Mouse (Mus musculus) midbrain, embryonic 10.5 days (tissue): ENCODE results near the gene Rer1. TPM values are rescaled to one million over a fixed set of nuclear protein-coding genes. Genes with fewer than 3 reads are reported as not detected.

ENCODE experiments used
- DNase-seq: peaks from one replicate; pipeline ENCODE4 v3.0.0-alpha.2; 2017; ENCODE audit warnings: low spot score
- H3K27ac ChIP-seq: fragments of 300-500 bp; sonication (generic); replicated peaks from 2 replicates; pipeline ENCODE4 v1.5.1; 2016; ENCODE audit warnings: mild to moderate bottlenecking
- H3K27me3 ChIP-seq: fragments of 300-500 bp; sonication (generic); 2 replicates; pipeline ENCODE4 v1.6.1; 2016; ENCODE audit warnings: low read depth, mild to moderate bottlenecking; ENCODE audit not compliant: poor library complexity, severe bottlenecking
- H3K36me3 ChIP-seq: fragments of 300-500 bp; sonication (generic); 2 replicates; pipeline ENCODE4 v1.6.1; 2016; ENCODE audit warnings: mild to moderate bottlenecking, moderate library complexity
- H3K4me1 ChIP-seq: fragments of 300-500 bp; sonication (generic); 2 replicates; pipeline ENCODE4 v1.6.1; 2016
- H3K4me3 ChIP-seq: fragments of 300-500 bp; sonication (generic); 2 replicates; pipeline ENCODE4 v1.5.1; 2016; ENCODE audit warnings: mild to moderate bottlenecking, moderate library complexity
- H3K9me3 ChIP-seq: fragments of 300-500 bp; sonication (generic); replicated peaks from 2 replicates; pipeline ENCODE4 v1.6.1; 2016; ENCODE audit warnings: mild to moderate bottlenecking
- WGBS: fragments of 180-500 bp; shearing (Covaris S2); methylation state at CpG from one replicate; pipeline ENCODE4 v1.1.7; 2016; 5-methylcytosine and 5-hydroxymethylcytosine counted together
- polyA plus RNA-seq: library from polyadenylated mRNA; unstranded; fragments of >200 nt; fragmentation: Nextera tagmentation; extraction: Ambion mirVana; gene quantifications from 2 replicates; pipeline ENCODE4 v1.2.1, GENCODE M21; 2016

Gene Rer1
- polyA plus RNA-seq, 1 experiment from 2014 or later, result 147 TPM

DNA sequence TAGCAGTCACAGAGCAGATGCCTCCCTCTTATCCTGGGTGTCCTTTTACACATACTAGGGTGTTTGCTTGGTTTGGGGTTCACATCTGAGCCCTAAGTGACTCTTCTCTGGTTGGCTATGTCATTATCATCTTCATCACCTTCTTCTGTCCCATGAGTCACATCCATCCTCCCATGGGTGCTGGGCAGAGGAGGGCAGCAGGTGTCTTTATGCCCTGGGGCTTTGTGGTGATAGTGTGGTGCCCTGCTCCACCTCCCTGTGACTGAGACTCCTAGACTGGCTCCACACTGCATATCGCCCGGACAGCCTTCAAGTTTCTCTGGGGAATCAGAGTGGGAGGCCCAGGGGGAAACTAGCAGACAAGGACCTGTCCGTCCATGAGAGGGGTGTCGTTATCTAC, 12.4 kb upstream of the Rer1 start:
- Histone ChIP-seq H3K27me3 (no peaks in the 10 kb centered on the region), H3K4me1 (peaks cover 38% of the 10 kb centered on the region), H3K9me3 (no peaks in the 10 kb centered on the region), H3K4me3 (no peak overlapping the region), H3K36me3 (no peaks in the 10 kb centered on the region), H3K27ac (no peak overlapping the region)
- no peak for DNase-seq
- WGBS, result 88% methylated on average over 4 of the region's 4 CpGs

DNA sequence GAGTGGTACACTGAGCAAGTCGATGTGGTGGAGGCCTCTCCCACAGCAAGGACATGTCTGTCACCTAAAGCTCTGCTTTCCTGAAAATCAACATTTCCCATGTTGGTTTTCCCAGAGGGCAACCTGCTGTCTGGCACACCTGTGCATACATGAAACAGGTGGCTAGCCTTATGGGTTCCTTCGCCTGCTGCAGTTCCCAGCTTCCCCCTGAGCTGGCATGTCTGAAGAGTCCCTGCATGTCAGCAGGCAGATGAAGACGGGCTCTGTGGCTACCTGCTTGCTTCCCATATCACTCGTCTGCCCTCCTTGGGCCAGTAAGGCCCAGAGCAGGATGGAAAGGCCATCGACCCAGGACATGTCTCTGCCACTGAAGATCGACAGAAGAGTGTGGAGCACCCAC, 11.3 kb upstream of the Rer1 start:
- Histone ChIP-seq H3K27me3 (no peaks in the 10 kb centered on the region), H3K4me1 (peaks cover 38% of the 10 kb centered on the region), H3K9me3 (no peaks in the 10 kb centered on the region), H3K36me3 (peaks cover 5% of the 10 kb centered on the region), H3K4me3 (no peak overlapping the region), H3K27ac (peak overlapping the region; percentile 2; the same call in 1 of the 2 replicates)
- 82% methylated on average over 6 of the region's 6 CpGs for WGBS
- DNase-seq, result no peak

DNA sequence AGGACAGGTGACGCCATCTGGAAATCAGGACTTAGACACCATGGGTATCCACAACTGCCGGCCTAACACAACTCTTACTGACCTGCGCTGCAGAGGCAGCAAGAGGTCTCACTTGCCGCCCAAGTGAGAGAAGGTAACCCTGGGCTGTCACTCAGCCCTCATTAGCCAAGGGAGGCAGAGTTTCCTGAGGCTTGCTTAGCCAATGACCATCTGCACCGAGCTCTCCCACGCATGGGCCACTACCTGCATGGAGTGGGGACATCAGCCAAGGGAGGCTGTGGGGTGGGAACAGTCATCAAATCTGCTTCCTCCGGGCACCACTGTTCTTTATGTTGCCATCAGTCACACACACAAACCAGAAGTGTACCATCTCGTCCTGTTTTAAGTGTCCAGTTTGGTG, 9.8 kb upstream of the Rer1 start:
- peak overlapping the region; percentile 56 for H3K27ac ChIP-seq
- no peaks in the 10 kb centered on the region for H3K9me3 ChIP-seq
- DNase-seq, result no peak

DNA sequence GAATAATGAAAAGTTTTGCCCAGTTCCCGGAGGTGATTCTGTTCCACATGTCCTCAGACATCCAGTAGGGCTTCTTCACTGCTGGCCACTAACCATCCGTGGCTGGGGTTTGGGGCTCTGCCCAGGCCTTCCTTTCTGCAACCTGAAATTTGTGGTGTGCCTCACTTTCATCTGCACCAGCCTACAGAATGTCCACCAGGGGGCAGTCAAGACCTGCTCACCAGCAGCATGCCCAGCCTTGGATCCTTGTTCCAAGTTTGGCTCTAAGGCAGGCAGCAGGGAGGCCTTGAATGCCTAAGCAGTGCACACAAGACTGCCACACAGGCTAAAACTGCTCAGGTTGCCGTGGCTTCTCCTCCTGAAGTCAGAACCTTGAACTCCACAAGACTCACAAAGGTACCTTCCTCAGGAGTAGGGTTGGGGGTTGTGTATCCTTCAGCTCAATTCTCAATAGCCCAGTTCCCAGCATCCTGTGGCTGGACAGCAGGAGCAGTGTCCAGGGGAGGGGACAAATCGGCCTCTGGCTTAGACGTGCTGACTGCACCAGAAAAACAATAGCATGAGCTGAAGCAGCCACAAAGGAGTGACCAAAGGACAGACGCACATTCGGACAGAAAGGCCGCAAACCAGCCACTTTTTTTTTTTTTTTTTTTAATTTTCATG, 9.2 kb upstream of the Rer1 start:
- Histone ChIP-seq H3K27ac (peak overlapping the region; percentile 56), H3K36me3 (peaks cover 12% of the 10 kb centered on the region), H3K9me3 (no peaks in the 10 kb centered on the region), H3K27me3 (no peaks in the 10 kb centered on the region), H3K4me1 (peaks cover 28% of the 10 kb centered on the region), H3K4me3 (no peak overlapping the region)
- DNase-seq, result peak; percentile 89
- 40% methylated on average over 8 of the region's 8 CpGs for WGBS

More for the DNA sequence above, 9.8 kb upstream of the Rer1 start:
- Histone ChIP-seq H3K4me3 (no peak overlapping the region), H3K27me3 (no peaks in the 10 kb centered on the region), H3K4me1 (peaks cover 34% of the 10 kb centered on the region), H3K36me3 (peaks cover 9% of the 10 kb centered on the region)
- 85% methylated on average over 8 of the region's 8 CpGs for WGBS

DNA sequence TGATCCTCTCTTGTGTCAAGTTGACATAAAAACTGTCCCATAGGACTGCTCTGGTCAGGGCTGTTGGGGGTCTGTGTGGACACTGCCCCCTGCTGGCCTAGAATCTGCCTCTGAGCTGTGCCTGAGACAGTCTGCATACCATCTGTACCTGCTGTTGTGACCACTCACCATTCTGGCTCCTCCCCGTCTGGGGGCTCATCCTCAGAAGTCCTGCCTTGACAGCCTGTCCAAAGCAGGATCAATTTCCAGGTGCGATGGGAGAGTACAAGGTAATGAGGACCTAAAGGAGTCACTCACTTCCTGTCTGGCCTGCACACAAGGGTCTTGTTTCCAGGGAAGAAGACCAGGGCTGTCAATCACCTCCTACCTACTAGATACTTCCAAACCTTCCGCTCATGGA, 8.4 kb upstream of the Rer1 start:
- Histone ChIP-seq H3K9me3 (no peaks in the 10 kb centered on the region), H3K27me3 (no peaks in the 10 kb centered on the region), H3K36me3 (peaks cover 12% of the 10 kb centered on the region), H3K4me1 (peaks cover 23% of the 10 kb centered on the region), H3K27ac (0 out of 2 replicates have a peak overlapping the region, but pooled peaks have one; percentile 17), H3K4me3 (no peak overlapping the region)
- DNase-seq, result peak; percentile 71
- WGBS, result 79% methylated on average over 3 of the region's 3 CpGs

DNA sequence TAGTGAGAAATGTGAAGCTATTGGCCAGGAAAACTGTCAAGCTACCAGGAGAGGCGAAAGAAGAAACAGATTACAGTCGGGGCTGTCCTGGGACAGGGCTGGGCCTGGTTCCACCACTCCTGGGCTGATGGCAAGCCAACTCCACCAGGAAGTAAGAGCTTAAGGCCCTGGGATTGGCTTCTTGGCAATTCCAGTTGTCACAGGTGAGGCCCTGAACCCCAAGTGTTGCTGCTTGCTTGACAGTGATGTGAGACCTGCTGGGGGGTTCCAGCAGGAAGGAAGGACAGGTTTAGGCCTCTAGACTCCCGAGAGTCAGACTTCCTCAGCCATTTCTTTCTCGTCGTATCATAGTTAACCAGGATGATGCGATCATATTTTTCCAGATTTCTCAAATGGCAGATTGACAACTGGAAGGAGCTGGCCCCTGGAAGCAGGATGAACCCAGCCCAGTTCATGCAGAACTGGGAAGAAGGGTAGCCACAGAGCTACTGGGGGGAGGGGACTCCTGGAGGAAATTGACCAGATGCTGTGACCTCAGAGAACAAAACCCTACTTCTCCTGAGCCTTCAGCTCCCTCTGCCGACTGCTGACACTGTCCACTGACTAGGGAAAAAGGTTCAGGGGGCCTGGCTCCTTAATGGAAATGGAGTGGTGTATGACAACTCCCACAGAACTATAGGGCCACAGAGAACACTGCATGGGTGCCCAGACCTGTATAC, 7.4 kb upstream of the Rer1 start:
- WGBS, result 83% methylated on average over 7 of the region's 7 CpGs
- Histone ChIP-seq H3K36me3 (peaks cover 20% of the 10 kb centered on the region), H3K4me1 (peaks cover 18% of the 10 kb centered on the region), H3K9me3 (no peaks in the 10 kb centered on the region), H3K27ac (no peak overlapping the region), H3K27me3 (no peaks in the 10 kb centered on the region), H3K4me3 (no peak overlapping the region)
- DNase-seq, result no peak

DNA sequence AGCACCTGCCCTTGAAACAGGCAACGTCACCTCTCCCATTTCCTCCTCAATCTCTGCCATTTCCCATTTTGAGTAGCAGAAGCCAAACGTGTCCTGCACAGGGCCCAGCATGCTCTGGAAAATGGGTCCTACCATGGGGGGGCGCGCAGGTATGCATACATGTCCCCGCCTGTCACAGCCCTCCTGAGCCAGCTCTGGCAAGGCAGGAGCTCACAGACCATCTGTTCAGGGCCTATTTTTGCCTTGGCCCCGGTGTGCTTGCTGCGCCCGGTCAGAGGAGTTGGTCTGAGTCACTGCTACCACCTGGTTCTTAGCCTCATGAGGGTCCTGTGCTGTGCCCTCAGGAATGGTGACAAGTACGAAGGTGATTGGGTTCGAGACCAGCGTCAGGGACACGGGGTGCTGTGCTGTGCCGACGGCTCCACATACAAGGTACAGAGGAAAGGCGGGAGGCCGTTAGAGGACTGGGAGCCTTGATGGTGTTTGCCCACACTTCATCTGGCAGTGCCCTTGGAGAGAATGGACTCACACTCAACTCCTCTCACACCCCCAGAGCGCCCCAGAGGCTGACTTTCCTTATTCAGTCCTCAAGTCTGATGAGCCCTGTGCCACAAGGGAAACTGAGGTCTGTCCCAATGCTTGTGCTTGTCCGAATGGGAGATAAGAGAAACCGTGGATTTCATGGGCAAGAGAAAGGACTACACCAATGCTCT, 6.7 kb upstream of the Rer1 start:
- 93% methylated on average over 19 of the region's 19 CpGs for WGBS
- Histone ChIP-seq H3K27ac (no peak overlapping the region), H3K27me3 (no peaks in the 10 kb centered on the region), H3K4me3 (no peak overlapping the region), H3K4me1 (peaks cover 18% of the 10 kb centered on the region), H3K9me3 (no peaks in the 10 kb centered on the region), H3K36me3 (peaks cover 20% of the 10 kb centered on the region)
- no peak for DNase-seq

DNA sequence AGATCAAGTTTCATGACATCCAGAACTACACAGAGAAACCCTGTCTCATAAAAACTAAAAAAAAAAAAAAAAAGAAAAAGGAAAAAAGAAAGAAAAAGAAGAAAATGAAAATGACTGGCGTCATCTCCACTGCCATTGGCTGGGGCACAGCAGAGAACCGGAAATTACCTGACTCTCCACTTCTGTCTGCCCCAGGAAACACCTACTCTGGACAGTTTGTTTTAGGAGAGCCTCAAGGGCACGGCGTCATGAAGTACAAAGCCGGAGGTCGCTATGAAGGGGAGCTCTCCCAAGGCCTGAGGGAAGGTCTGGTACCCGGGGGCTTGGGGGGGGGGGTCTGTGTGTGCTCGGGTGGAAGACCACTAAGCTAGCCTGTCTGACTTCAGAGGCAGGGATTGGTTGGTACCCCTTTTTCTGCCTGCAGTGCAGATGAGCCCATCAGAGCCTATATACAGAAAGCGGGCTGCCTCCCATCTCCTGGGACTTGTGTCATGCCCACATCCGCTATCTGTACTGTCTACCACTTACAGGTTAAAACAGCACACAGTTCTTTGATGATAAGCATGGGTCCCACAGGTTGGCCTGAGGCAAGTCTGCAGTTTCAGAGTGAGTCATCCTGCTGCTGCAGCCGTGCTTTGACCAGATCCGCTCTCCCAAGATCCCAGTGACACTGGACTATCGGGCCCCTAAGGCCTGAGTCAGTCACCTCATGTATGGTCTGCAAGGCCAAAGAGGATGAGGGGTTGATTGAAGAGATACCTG, 4.7 kb upstream of the Rer1 start:
- no peak overlapping the region for H3K27ac ChIP-seq
- H3K36me3 ChIP-seq, result peaks cover 20% of the 10 kb centered on the region
- H3K4me3 ChIP-seq, result no peak overlapping the region
- no peaks in the 10 kb centered on the region for H3K9me3 ChIP-seq
- no peak for DNase-seq
- H3K4me1 ChIP-seq, result peaks cover 24% of the 10 kb centered on the region
- WGBS, result 95% methylated on average over 13 of the region's 13 CpGs
- H3K27me3 ChIP-seq, result no peaks in the 10 kb centered on the region

DNA sequence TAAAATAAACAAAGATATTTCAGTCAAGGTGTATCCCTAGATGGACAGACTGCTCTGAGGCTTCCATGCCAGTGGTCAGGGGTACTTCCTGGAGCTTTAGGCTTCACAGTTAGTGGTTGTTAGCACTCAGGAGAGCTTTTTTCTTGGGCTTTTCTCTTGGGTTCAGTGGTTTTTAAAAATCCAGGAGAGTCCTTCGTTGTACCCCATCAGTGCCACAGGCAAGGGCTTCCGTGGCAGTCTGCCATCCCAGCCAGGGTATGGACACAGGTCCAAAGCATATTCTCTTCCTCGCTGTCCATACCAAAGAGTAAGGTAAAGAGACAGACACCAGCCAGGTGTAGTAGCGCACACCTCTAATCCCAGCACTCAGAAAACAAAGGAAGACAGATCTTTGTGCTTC, 4.0 kb upstream of the Rer1 start:
- no peaks in the 10 kb centered on the region for H3K27me3 ChIP-seq
- H3K36me3 ChIP-seq, result peaks cover 20% of the 10 kb centered on the region
- no peak for DNase-seq
- no peak overlapping the region for H3K27ac ChIP-seq
- 96% methylated on average over 4 of the region's 4 CpGs for WGBS
- H3K9me3 ChIP-seq, result no peaks in the 10 kb centered on the region
- no peak overlapping the region for H3K4me3 ChIP-seq
- peaks cover 24% of the 10 kb centered on the region for H3K4me1 ChIP-seq

DNA sequence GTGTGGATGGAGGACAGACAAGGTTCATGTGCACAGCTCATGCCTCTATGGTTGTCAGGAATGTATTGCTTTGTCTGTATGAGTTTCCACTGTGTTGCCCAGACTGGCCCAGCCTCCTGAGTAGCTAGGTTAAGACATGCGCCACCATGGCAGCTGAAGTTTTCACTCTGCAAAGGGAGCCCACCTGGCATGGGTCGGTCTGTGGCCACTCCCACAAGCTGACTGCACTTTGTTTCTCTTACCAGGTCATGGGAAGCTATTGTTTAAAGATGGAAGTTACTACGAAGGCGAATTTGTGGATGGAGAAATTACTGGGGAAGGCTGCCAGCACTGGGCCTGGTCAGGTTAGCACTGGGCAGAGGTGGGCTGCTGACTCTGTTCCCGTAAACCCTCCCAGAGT, 3.1 kb upstream of the Rer1 start:
- H3K27me3 ChIP-seq, result no peaks in the 10 kb centered on the region
- no peak for DNase-seq
- 94% methylated on average over 5 of the region's 5 CpGs for WGBS
- no peak overlapping the region for H3K4me3 ChIP-seq
- H3K4me1 ChIP-seq, result peaks cover 27% of the 10 kb centered on the region
- H3K9me3 ChIP-seq, result no peaks in the 10 kb centered on the region
- no peak overlapping the region for H3K27ac ChIP-seq
- H3K36me3 ChIP-seq, result peaks cover 24% of the 10 kb centered on the region

DNA sequence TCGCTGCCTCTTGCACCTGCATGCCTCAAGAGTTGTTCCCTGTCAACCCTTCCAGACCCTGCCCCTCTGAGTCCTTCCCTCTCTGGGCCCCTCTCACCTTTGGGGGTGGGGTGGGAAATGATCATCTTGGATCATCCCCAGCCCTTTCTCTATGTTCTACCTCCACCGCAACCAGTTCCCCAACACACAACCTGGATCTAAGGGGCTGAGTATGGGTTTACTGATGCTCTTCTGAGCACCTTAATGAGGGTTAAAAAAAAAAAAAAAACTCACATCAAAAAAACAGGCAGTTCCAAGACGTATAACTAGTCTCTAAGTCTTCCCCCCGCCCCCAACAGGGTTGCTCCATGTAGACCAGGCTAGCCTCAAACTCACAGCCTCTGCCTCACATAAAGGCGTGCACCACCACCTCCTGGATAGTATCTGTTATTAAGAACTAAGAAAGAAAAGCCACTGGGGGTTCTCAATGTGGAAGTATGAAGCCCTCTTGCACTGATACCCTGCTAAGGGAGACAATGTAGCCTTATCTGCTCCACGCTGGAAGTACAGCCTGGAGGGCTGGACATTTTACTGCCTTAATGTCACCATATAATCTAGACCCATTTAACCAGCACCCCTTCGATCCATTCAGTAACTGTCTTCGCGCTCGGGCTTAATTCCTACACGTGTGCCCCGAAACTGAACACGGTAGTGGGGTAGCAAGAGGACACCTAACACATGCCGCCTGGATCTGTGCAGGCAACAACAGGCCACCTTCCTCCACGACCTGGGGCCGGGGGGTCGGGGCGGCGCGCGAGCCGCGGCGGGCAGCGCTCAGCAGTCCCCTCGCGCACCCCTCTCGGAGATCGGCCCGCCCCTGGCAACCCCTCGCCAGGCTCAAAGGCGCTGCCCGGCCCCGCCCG, 725 bp downstream of the Rer1 start:
- Histone ChIP-seq H3K27me3 (no peaks in the 10 kb centered on the region), H3K9me3 (no peaks in the 10 kb centered on the region), H3K27ac (peak overlapping the region; percentile 91), H3K4me1 (peaks cover 34% of the 10 kb centered on the region), H3K36me3 (peaks cover 49% of the 10 kb centered on the region), H3K4me3 (peak overlapping the region; percentile 82)
- no peak for DNase-seq
- WGBS, result 7% methylated on average over 34 of the region's 35 CpGs

DNA sequence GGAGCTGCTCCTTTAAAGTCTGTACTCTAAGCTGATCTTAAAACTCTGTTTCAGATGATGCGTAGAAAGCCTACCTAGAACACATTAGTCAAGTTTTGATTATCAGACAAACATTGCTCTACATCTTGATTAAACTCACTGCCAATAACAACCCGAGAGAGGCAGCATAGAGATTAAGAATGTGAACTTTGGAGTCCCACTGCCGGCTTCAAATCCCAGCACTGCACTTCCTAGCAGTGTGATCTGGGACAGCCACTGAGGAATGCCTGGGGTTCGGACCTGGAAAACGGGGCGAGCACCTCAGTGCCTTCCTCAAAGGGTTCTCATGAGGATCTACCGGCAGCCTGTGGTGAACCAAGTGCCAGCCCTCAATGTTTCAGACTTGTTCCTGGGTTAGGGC, 1.8 kb downstream of the Rer1 start:
- Histone ChIP-seq H3K4me1 (peaks cover 34% of the 10 kb centered on the region), H3K9me3 (no peaks in the 10 kb centered on the region), H3K27me3 (no peaks in the 10 kb centered on the region), H3K4me3 (peak overlapping the region; percentile 82), H3K36me3 (peaks cover 57% of the 10 kb centered on the region), H3K27ac (no peak overlapping the region)
- DNase-seq, result no peak
- 97% methylated on average over 7 of the region's 7 CpGs for WGBS
